Mouse (Mus musculus) liver, embryonic 15.5 days (tissue): Measurements from ENCODE around the gene Cfap73. TPM values are rescaled to one million over a fixed set of nuclear protein-coding genes. Genes with fewer than 3 reads are reported as not detected.

ENCODE experiments used
- ATAC-seq: fragments of 200-750 bp; cut with Nextera tagmentation; 2 replicates; pipeline ENCODE4 v1.8.0; 2017; ENCODE audit warnings: moderate number of reproducible peaks, mild to moderate bottlenecking, moderate library complexity; ENCODE audit not compliant: insufficient read depth
- H3K27ac ChIP-seq: fragments of 300-500 bp; sonication (generic); replicated peaks from 2 replicates; pipeline ENCODE4 v1.5.1; 2015; ENCODE audit warnings: mild to moderate bottlenecking, inconsistent platforms
- H3K27me3 ChIP-seq: fragments of 300-500 bp; sonication (generic); 2 replicates; pipeline ENCODE4 v1.6.1; 2015; ENCODE audit warnings: mild to moderate bottlenecking, inconsistent platforms
- H3K36me3 ChIP-seq: fragments of 300-500 bp; sonication (generic); replicated peaks from 2 replicates; pipeline ENCODE4 v1.6.1; 2015; ENCODE audit warnings: moderate library complexity, mild to moderate bottlenecking, inconsistent platforms
- H3K4me1 ChIP-seq: fragments of 300-500 bp; sonication (generic); replicated peaks from 2 replicates; pipeline ENCODE4 v1.6.1; 2015; ENCODE audit warnings: inconsistent platforms
- H3K4me2 ChIP-seq: fragments of 300-500 bp; sonication (generic); 2 replicates; pipeline ENCODE4 v1.6.1; 2015; ENCODE audit warnings: moderate library complexity, mild to moderate bottlenecking, inconsistent platforms
- H3K4me3 ChIP-seq: fragments of 300-500 bp; sonication (generic); replicated peaks from 2 replicates; pipeline ENCODE4 v1.5.1; 2015; ENCODE audit warnings: mild to moderate bottlenecking, inconsistent platforms
- H3K9ac ChIP-seq: fragments of 300-500 bp; sonication (generic); 2 replicates; pipeline ENCODE4 v1.6.1; 2015; ENCODE audit warnings: moderate library complexity, mild to moderate bottlenecking, inconsistent platforms
- H3K9me3 ChIP-seq: fragments of 300-500 bp; sonication (generic); replicated peaks from 2 replicates; pipeline ENCODE4 v1.6.1; 2016; ENCODE audit warnings: inconsistent platforms
- WGBS: fragments of 180-500 bp; shearing (Covaris S2); methylation state at CpG from one replicate; pipeline ENCODE4 v1.1.7; 2015; ENCODE audit warnings: mixed read lengths; ENCODE audit not compliant: insufficient replicate concordance; 5-methylcytosine and 5-hydroxymethylcytosine counted together
- polyA plus RNA-seq: library from polyadenylated mRNA; unstranded; fragments of >200 nt; fragmentation: Nextera tagmentation; extraction: Ambion mirVana; gene quantifications from 2 replicates; pipeline ENCODE4 v1.2.1, GENCODE M21; 2015

Cfap73 gene
- polyA plus RNA-seq, 1 experiment from 2014 or later: not detected

DNA sequence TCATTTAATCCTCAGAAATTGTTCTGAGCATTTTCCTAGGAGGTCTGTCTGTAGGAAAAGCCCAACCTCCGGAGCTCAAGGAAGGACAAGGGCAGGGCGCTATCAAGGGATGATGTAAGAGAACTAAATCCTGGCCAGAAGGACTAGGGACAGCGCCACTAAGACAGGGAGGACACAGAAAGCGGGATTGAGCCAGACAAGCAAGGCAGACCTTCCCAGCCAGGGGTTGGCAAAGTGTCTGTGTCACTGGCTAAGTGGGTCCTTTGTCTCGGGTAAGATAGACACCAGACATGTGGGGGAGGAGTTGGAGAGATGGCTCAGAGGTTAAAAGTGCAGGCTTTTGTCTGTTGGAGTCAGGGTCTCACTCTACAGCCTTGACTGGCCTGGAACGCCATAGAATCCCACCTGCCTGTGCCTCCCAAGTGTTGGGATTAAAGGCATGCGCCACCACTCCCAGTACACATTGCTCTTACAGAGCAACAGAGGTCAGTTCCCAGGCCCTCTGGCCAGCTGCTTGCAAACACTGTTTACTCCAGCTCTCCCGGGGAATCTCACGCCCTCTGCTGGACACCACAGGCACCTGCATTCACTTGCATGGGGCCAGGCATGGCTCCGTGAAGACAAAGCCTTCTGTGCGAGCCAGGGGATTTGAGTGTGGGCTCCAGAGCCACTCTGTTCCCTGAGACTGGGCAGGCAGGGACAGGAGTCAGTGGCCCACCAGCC, 32.9 kb downstream of the Cfap73 start:
- Histone ChIP-seq H3K36me3 (no peaks in the 10 kb centered on the region), H3K9ac (no peak overlapping the region), H3K27me3 (no peaks in the 10 kb centered on the region), H3K4me2 (no peak overlapping the region), H3K9me3 (no peaks in the 10 kb centered on the region), H3K4me1 (peaks cover 51% of the 10 kb centered on the region), H3K4me3 (no peak overlapping the region), H3K27ac (peak overlapping the region; percentile 87)
- no peak for ATAC-seq
- WGBS: 54% methylated on average over 11 of the region's 11 CpGs

DNA sequence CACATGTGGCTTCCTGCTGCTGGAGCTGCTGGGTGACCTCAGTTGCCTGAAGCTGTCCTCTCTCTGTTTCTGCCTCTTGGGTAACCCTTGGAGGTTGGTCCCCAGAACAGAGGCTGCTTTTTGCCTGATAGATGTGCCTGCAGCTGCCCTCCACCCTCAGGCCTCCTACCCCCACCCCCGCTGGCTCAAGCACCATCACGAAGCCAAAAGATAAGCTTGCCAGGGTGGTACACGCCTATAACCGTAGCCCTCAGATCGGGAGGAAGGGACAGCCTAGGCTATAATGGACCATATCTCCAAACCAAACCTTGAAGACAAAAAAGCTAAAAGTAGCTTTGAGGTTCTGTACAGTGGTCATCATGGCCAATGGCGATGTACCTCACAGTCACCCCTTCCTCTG, 34.4 kb downstream of the Cfap73 start:
- peak overlapping the region; percentile 87 for H3K27ac ChIP-seq
- no peak overlapping the region for H3K9ac ChIP-seq
- no peaks in the 10 kb centered on the region for H3K36me3 ChIP-seq
- H3K4me1 ChIP-seq: peaks cover 41% of the 10 kb centered on the region
- ATAC-seq: peak; percentile 95
- WGBS: 23% methylated on average over 6 of the region's 6 CpGs
- H3K27me3 ChIP-seq: no peaks in the 10 kb centered on the region
- no peaks in the 10 kb centered on the region for H3K9me3 ChIP-seq
- peak overlapping the region; percentile 17; the same call in 1 of the 2 replicates for H3K4me3 ChIP-seq
- H3K4me2 ChIP-seq: peak overlapping the region; percentile 60

DNA sequence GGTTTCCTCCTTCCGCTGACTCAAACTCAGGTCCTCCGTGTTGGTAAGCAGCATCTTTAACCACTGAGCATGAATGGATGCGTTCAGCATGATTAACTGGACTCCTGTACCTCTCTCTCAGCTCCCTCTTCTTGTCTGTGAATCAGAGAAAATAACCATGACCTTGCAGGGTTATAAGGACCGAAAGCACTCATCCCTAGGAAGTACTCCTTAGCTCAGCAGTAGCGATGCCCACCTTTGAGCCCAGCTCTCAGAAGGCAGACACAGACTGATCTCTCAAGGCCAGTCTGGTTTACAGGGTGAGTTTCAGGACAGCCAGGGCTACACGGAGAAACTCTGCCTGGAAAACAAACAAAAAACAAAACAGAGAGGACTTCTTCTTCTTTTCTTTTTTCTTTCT, 39.5 kb downstream of the Cfap73 start:
- 73% methylated on average over 6 of the region's 6 CpGs for WGBS
- H3K9me3 ChIP-seq: no peaks in the 10 kb centered on the region
- ATAC-seq: no peak
- no peak overlapping the region for H3K4me2 ChIP-seq
- peaks cover 30% of the 10 kb centered on the region for H3K4me1 ChIP-seq
- H3K36me3 ChIP-seq: no peaks in the 10 kb centered on the region
- H3K9ac ChIP-seq: no peak overlapping the region
- H3K4me3 ChIP-seq: no peak overlapping the region
- H3K27me3 ChIP-seq: no peaks in the 10 kb centered on the region
- no peak overlapping the region for H3K27ac ChIP-seq

DNA sequence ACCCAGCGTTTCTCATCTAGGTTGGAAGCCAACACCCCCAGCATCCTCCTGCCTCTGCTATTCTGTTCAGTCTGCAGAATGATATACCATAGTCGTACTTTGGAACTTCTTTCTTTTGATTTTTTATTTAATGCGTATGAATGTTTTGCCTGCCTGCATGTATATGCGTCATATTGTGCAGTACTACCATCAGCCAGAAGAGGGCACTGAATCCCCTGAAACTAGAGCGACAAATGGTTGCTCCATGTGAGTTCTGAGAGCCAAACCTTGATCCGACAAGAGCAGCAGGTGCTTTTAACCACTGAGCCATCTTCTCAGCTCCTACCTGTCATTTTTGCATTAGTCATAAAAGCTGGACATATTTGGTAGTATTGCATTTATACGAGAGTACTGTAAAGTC, 41.9 kb downstream of the Cfap73 start:
- H3K36me3 ChIP-seq: no peaks in the 10 kb centered on the region
- H3K9ac ChIP-seq: no peak overlapping the region
- H3K9me3 ChIP-seq: no peaks in the 10 kb centered on the region
- peaks cover 27% of the 10 kb centered on the region for H3K4me1 ChIP-seq
- no peaks in the 10 kb centered on the region for H3K27me3 ChIP-seq
- ATAC-seq: no peak
- H3K27ac ChIP-seq: no peak overlapping the region
- no peak overlapping the region for H3K4me3 ChIP-seq
- 64% methylated on average over 7 of the region's 7 CpGs for WGBS
- no peak overlapping the region for H3K4me2 ChIP-seq

DNA sequence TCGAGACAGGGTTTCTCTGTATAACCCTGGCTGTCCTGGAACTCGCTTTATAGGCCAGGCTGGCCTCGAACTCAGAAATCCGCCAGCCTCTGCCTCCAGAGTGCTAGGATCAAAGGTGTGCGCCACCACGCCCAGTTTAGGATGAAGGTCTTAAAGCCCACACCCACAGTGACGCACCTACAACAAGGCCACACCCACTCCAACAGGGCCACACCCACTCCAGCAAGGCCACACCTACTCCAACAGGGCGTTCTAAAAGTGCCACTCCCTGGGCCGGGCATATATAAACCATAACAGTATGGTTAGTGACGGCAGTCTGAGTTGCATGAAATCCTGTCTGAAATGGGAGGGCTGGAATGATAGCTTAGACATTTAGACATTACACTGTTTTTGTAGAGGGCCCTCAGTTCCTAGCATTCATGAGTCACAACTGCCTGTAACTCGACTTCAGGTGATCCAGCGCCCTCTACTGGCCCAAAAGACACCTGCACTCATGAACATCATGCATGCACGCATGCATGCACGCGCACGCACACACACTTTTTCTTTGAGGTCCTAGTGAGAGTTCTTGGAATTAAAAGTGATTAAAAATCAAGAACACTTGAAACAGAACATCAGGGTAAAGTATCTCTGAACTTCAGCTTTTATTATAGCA, 43.6 kb downstream of the Cfap73 start:
- WGBS: 67% methylated on average over 16 of the region's 16 CpGs
- ATAC-seq: no peak
- Histone ChIP-seq H3K27me3 (no peaks in the 10 kb centered on the region), H3K4me1 (peaks cover 41% of the 10 kb centered on the region), H3K4me3 (no peak overlapping the region), H3K9ac (no peak overlapping the region), H3K4me2 (no peak overlapping the region), H3K27ac (peak overlapping the region; percentile 38; the same call in 1 of the 2 replicates), H3K9me3 (no peaks in the 10 kb centered on the region), H3K36me3 (peaks cover 1% of the 10 kb centered on the region; the same call in 1 of the 2 replicates)

DNA sequence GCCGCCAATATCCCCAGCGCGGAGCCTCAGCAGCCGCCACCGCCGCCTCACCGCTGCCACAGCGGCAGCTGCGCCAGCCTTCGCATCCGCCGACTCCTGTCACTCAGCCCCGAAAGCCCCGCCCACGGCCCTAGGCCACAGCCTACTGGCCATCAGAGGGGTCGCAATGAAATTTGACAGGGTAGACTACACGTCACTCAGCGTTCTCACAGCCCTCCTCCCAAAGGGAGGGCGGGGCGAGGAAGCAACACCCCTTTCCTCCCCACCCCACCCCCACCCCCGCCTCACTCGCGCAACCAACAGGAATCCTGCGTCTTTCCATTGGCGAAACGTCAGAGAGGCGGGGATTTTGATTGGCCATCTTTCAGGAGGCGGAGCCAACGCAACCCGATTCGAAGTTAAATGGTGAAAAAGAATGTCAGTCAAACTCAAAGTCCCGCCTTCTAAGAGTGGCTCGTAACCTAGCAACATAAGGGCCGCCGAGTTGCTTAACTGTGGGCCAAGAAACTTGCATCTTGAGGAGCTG, 45.4 kb downstream of the Cfap73 start, which contains the start of the genes Tpcn1 and Iqcd:
Tpcn1 (minus strand) TSS at position 105 of the 526 bp plus-strand sequence.
Iqcd (plus strand) TSS at position 448 of the 526 bp plus-strand sequence.
- Histone ChIP-seq H3K27me3 (no peaks in the 10 kb centered on the region), H3K36me3 (peaks cover 20% of the 10 kb centered on the region), H3K4me1 (peaks cover 58% of the 10 kb centered on the region), H3K4me2 (peak within 1 kb of the TSS; percentile 83), H3K27ac (peak within 1 kb of the TSS; percentile 95), H3K9ac (peak within 1 kb of the TSS; percentile 93), H3K4me3 (peak within 1 kb of the TSS; percentile 89), H3K9me3 (no peaks in the 10 kb centered on the region)
- under 1% methylated on average over 35 of the region's 35 CpGs for WGBS
- peak; percentile 91 for ATAC-seq

DNA sequence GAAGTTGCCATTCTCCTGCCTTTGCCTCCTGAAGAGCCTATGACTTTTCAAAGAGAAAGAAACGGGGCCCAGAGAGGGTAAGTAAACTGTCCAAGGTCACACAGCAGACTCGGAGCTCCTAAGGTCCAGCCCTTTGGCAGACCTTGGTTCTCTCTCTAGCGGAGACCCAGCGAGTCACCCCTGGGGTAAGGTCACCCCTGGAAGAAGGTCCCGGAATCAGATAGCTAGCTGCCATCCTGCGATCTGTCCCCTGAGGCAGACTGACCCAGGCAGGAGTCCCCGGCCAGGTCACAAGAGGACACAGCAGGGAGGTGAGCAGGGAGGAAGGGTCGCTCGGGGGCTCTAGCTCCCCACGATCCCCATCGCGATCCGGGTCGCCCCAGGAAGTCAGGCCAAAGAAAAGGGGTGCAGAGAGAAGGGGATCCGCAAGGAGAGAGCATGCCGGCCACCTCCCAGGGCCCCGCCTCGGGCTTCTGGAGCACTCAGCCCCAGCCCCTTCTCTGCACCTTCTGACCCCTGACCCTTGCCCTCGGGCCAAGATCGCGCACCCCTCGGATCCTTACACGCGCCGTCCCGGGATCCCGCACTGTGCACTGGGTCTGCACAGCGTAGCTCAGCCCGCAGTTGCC, 46.0 kb downstream of the Cfap73 start:
- peak; percentile 45 for ATAC-seq
- Histone ChIP-seq H3K9ac (peak overlapping the region; percentile 93), H3K4me3 (peak overlapping the region; percentile 89)

DNA sequence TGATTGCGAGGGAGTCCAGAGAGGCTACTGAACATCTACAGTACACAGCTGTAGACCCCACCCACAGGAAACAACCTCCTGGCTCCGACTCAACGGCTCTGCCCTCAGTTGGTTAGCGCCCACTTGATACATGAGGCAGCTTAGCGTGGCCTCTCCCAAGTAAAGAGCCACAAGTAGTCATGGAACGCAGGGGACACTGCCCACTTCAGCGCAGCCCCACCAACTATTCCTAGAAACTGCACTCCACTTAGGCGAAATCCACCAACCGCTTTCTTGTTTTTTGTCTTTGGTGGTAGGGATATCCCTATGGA, 46.5 kb downstream of the Cfap73 start:
- Histone ChIP-seq H3K9me3 (no peaks in the 10 kb centered on the region), H3K4me3 (peak overlapping the region; percentile 89), H3K27ac (peak overlapping the region; percentile 95), H3K27me3 (no peaks in the 10 kb centered on the region), H3K36me3 (peaks cover 31% of the 10 kb centered on the region), H3K4me1 (peaks cover 67% of the 10 kb centered on the region), H3K9ac (peak overlapping the region; percentile 93), H3K4me2 (peak overlapping the region; percentile 80)
- ATAC-seq: peak; percentile 54
- 6% methylated on average over 9 of the region's 9 CpGs for WGBS

More for the DNA sequence above, 46.0 kb downstream of the Cfap73 start:
- Histone ChIP-seq H3K36me3 (peaks cover 26% of the 10 kb centered on the region), H3K27ac (peak overlapping the region; percentile 95), H3K27me3 (no peaks in the 10 kb centered on the region), H3K4me2 (peak overlapping the region; percentile 80), H3K4me1 (peaks cover 63% of the 10 kb centered on the region), H3K9me3 (no peaks in the 10 kb centered on the region)
- under 1% methylated on average over 29 of the region's 29 CpGs for WGBS

DNA sequence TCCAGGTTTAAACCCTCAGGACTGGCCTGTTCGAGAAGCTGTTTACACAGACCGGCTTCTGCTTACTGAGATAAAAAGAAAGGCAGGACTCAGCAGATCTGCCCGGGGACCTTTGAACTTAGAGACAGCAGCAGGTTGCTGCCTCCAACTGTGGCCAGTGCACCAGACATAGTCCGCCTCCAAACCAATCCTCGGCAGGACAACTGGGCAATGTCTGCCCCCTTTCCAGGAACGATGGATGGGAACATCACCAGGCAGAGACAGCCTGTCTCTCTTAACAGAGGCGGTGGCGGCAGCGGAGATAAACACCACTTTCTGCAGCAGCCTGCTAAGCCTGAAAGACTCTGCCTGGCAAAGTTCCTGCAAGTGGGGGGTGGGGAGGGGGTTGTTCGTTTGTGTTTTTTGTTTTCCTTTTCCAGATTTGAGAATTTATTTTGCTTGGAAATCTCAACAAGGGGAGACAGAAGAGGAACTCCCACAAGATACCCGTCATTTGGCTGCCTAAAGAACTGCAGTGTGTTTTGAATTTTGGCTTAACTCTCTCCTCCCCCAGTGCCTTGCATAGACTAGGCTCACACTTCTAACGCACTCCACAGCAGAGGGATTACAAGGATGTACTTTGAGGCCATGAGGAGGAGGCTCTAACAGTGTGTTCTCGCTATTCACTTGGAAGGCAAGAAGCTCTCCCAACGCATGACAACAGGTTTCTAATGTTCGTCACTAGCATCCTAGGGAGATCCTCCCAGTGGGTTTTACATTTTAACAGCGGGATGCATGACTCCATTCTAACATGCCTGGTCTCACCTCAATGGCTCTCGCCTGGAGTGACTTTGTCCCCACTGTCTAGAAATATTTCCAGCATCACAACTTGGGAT, 47.1 kb downstream of the Cfap73 start:
- peak overlapping the region; percentile 80 for H3K4me2 ChIP-seq
- peaks cover 73% of the 10 kb centered on the region for H3K4me1 ChIP-seq
- peak overlapping the region; percentile 89 for H3K4me3 ChIP-seq
- WGBS: 6% methylated on average over 17 of the region's 17 CpGs
- peaks cover 36% of the 10 kb centered on the region for H3K36me3 ChIP-seq
- no peaks in the 10 kb centered on the region for H3K27me3 ChIP-seq
- peak overlapping the region; percentile 93 for H3K9ac ChIP-seq
- ATAC-seq: peak; percentile 43
- H3K27ac ChIP-seq: peak overlapping the region; percentile 95
- no peaks in the 10 kb centered on the region for H3K9me3 ChIP-seq

DNA sequence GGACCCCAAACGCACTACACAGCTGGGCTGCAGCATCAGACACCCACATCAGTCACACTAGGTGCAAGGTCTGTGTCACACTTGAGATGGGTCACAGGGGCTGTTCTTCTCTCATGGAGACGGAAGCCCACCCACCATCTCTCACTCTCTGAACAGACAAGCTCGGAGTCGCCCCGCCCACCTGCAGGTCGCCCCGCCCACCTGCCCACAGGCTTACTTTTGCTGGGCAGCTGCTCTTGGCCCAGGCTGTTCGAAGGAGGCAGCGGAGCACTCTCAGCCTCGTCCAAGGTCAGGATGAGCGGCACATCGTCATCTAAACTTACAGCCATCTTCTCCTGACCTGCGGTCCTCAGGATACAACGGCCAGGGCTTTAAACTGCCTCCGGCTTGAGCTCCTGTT, 49.1 kb downstream of the Cfap73 start:
- no peak overlapping the region for H3K4me3 ChIP-seq
- no peaks in the 10 kb centered on the region for H3K9me3 ChIP-seq
- peaks cover 57% of the 10 kb centered on the region for H3K36me3 ChIP-seq
- H3K27me3 ChIP-seq: no peaks in the 10 kb centered on the region
- no peak for ATAC-seq
- WGBS: 64% methylated on average over 15 of the region's 15 CpGs
- 0 out of 2 replicates have a peak overlapping the region, but pooled peaks have one; percentile 61 for H3K27ac ChIP-seq
- peaks cover 76% of the 10 kb centered on the region for H3K4me1 ChIP-seq
- H3K9ac ChIP-seq: no peak overlapping the region
- H3K4me2 ChIP-seq: peak overlapping the region; percentile 28; the same call in 1 of the 2 replicates
